Mouse (Mus musculus) forebrain, embryonic 15.5 days (tissue): ENCODE data around the gene Cd79b. TPM values are rescaled to one million over a fixed set of nuclear protein-coding genes. Genes with fewer than 3 reads are reported as not detected.

Experiments used
- ATAC-seq: fragments of 200-750 bp; cut with Nextera tagmentation; replicated peaks from 2 replicates; pipeline ENCODE4 v1.8.0; 2017; ENCODE audit warnings: mild to moderate bottlenecking, moderate TSS enrichment, moderate library complexity
- H3K27ac ChIP-seq: fragments of 300-500 bp; sonication (generic); replicated peaks from 2 replicates; pipeline ENCODE4 v1.5.1; 2015; ENCODE audit warnings: mild to moderate bottlenecking, inconsistent platforms
- H3K27me3 ChIP-seq: fragments of 300-500 bp; sonication (generic); 2 replicates; pipeline ENCODE4 v1.6.1; 2015; ENCODE audit warnings: inconsistent platforms
- H3K36me3 ChIP-seq: fragments of 300-500 bp; sonication (generic); 2 replicates; pipeline ENCODE4 v1.6.1; 2015; ENCODE audit warnings: mild to moderate bottlenecking, inconsistent platforms
- H3K4me1 ChIP-seq: fragments of 300-500 bp; sonication (generic); 2 replicates; pipeline ENCODE4 v1.6.1; 2015; ENCODE audit warnings: inconsistent platforms
- H3K4me2 ChIP-seq: fragments of 300-500 bp; sonication (generic); replicated peaks from 2 replicates; pipeline ENCODE4 v1.6.1; 2015; ENCODE audit warnings: mild to moderate bottlenecking, inconsistent platforms
- H3K4me3 ChIP-seq: fragments of 300-500 bp; sonication (generic); 2 replicates; pipeline ENCODE4 v1.5.1; 2015; ENCODE audit warnings: mild to moderate bottlenecking, inconsistent platforms
- H3K9ac ChIP-seq: fragments of 300-500 bp; sonication (generic); replicated peaks from 2 replicates; pipeline ENCODE4 v1.6.1; 2015; ENCODE audit warnings: mild to moderate bottlenecking, inconsistent platforms
- H3K9me3 ChIP-seq: fragments of 300-500 bp; sonication (generic); 2 replicates; pipeline ENCODE4 v1.6.1; 2016; ENCODE audit warnings: inconsistent platforms
- WGBS: fragments of 180-500 bp; shearing (Covaris S2); methylation state at CpG from one replicate; pipeline ENCODE4 v1.1.7; 2015; ENCODE audit warnings: mixed read lengths; 5-methylcytosine and 5-hydroxymethylcytosine counted together
- polyA plus RNA-seq: library from polyadenylated mRNA; unstranded; fragments of >200 nt; fragmentation: Nextera tagmentation; extraction: Ambion mirVana; gene quantifications from 2 replicates; pipeline ENCODE4 v1.2.1, GENCODE M21; 2015

Cd79b gene
- polyA plus RNA-seq, 1 experiment from 2014 or later = 0.56 TPM

GRCm38 (mm10) chr11:106338029-106338428 lies 23.5 kb upstream of the Cd79b start:
- Histone ChIP-seq H3K36me3 (no peaks in the 10 kb centered on the region), H3K4me3 (no peak overlapping the region), H3K27ac (no peak overlapping the region), H3K9ac (no peak overlapping the region), H3K27me3 (no peaks in the 10 kb centered on the region), H3K9me3 (no peaks in the 10 kb centered on the region), H3K4me1 (no peaks in the 10 kb centered on the region), H3K4me2 (no peak overlapping the region)
- WGBS = 70% methylated on average over 5 of the region's 5 CpGs
- ATAC-seq = no peak

DNA sequence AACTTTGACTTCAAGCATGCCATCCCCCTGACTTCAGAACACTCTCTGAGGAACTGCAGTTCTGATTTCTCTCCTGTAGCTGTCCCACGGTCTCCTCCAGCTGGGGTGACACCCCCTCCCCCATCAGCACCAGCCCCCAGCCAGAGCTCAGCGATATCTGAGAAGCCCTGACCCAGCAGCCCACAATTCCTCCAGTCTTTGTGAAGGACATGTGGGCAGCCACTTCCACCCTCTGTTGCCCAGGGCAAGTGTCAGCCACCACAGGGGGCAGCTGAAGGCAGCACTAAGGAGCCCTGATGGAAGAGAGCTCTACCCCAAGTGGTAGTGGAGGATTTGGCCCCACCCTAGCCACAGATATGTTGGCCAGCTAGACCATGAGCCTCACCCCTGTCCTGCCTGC lies 19.5 kb upstream of the Cd79b start:
- ATAC-seq = no peak
- no peak overlapping the region for H3K4me2 ChIP-seq
- H3K9me3 ChIP-seq = no peaks in the 10 kb centered on the region
- H3K27ac ChIP-seq = no peak overlapping the region
- no peak overlapping the region for H3K9ac ChIP-seq
- no peaks in the 10 kb centered on the region for H3K36me3 ChIP-seq
- no peaks in the 10 kb centered on the region for H3K4me1 ChIP-seq
- H3K27me3 ChIP-seq = no peaks in the 10 kb centered on the region
- no peak overlapping the region for H3K4me3 ChIP-seq
- WGBS = 19% methylated on average over 2 of the region's 2 CpGs

GRCm38 (mm10) chr11:106332458-106332857 lies 17.9 kb upstream of the Cd79b start:
- 46% methylated on average over 4 of the region's 4 CpGs for WGBS
- Histone ChIP-seq H3K27ac (no peak overlapping the region), H3K9me3 (no peaks in the 10 kb centered on the region), H3K4me3 (no peak overlapping the region), H3K36me3 (no peaks in the 10 kb centered on the region), H3K9ac (no peak overlapping the region), H3K27me3 (no peaks in the 10 kb centered on the region), H3K4me2 (no peak overlapping the region), H3K4me1 (no peaks in the 10 kb centered on the region)
- no peak for ATAC-seq

DNA sequence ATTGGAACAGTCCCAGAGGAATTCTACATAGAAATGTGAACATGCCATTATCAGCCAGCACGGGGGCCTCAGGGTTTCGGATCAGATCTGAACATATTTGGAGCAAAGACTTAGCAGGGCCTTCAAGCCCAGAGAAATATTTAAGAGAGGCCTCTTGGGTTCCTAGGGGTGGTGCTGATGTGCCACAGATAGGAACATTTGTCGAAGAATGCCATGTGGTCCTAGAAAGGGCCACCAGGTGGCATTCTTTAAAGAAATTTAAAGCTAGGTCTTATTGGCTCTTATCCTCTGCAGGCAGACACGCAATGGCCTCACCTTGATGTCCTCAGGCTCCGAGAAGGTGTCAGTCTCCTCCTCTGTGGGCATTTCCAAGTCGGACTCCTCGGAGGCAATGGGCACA lies 15.1 kb upstream of the Cd79b start:
- Histone ChIP-seq H3K4me2 (no peak overlapping the region), H3K27ac (no peak overlapping the region), H3K27me3 (no peaks in the 10 kb centered on the region), H3K9ac (no peak overlapping the region), H3K9me3 (no peaks in the 10 kb centered on the region), H3K36me3 (no peaks in the 10 kb centered on the region), H3K4me1 (no peaks in the 10 kb centered on the region), H3K4me3 (no peak overlapping the region)
- 80% methylated on average over 7 of the region's 7 CpGs for WGBS
- no peak for ATAC-seq

DNA sequence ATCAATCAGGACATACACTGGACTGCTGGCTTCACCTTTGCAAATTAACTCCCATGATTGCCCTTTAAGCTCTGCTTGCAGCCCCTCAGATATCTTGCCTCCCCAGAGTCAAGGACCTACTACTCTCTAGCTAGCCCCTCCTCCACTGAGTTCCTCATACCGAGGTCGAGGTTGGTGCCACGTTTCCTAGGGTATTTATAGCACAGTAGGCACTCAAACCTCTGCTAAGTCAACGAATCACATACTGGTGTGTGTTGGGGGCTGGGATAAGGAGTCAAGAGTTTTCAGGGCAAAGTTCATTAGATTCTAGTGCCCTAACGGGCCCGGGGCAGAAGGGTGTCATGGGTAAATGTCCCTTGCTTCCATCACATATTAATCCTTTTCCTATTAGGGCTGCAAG lies 14.6 kb upstream of the Cd79b start:
- Histone ChIP-seq H3K36me3 (no peaks in the 10 kb centered on the region), H3K27me3 (no peaks in the 10 kb centered on the region), H3K4me1 (no peaks in the 10 kb centered on the region), H3K9ac (no peak overlapping the region), H3K4me3 (no peak overlapping the region), H3K27ac (no peak overlapping the region), H3K9me3 (no peaks in the 10 kb centered on the region), H3K4me2 (no peak overlapping the region)
- WGBS = 73% methylated on average over 6 of the region's 6 CpGs
- no peak for ATAC-seq

GRCm38 (mm10) chr11:106328521-106328920 lies 14.0 kb upstream of the Cd79b start:
- Histone ChIP-seq H3K4me2 (no peak overlapping the region), H3K9ac (no peak overlapping the region), H3K9me3 (no peaks in the 10 kb centered on the region), H3K4me1 (no peaks in the 10 kb centered on the region), H3K36me3 (no peaks in the 10 kb centered on the region), H3K27me3 (no peaks in the 10 kb centered on the region), H3K27ac (no peak overlapping the region), H3K4me3 (no peak overlapping the region)
- no peak for ATAC-seq
- 73% methylated on average over 5 of the region's 5 CpGs for WGBS

GRCm38 (mm10) chr11:106326475-106326874 lies 11.9 kb upstream of the Cd79b start:
- ATAC-seq = no peak
- H3K4me3 ChIP-seq = no peak overlapping the region
- no peaks in the 10 kb centered on the region for H3K4me1 ChIP-seq
- no peaks in the 10 kb centered on the region for H3K27me3 ChIP-seq
- H3K9ac ChIP-seq = no peak overlapping the region
- H3K36me3 ChIP-seq = no peaks in the 10 kb centered on the region
- H3K27ac ChIP-seq = no peak overlapping the region
- H3K9me3 ChIP-seq = no peaks in the 10 kb centered on the region
- no peak overlapping the region for H3K4me2 ChIP-seq
- WGBS = 88% methylated on average over 8 of the region's 8 CpGs

DNA sequence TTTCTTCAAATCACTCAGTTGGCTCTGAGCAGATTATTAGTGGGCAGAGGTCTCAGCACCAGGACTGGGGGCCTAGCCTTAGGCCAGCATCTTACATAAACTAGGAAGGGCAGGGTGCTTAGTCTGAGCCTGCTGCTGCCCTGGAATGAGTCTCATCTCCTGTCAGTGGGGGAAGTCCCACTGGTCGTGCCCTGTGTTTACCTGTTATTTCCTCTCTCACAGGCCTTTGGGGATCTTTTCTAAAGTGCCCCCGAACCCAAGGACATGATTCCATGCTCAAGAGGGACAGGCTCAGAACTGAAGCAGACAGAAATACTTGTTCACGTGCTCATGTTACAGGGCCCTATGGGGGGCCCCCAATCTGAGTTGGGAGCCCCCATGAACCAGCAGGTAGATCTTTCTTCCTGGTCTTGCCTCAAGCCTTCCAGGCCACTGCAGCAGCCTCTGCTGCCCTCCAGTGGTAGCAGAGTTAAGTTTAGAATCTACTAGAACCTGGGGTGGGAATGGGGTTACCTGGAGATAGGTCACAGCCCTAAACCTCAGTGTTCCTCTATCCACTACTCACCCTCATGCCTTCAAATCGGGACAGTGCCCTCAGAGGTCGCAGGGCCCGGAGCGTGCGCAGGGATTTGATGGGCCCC lies 11.1 kb upstream of the Cd79b start:
- H3K4me1 ChIP-seq = no peaks in the 10 kb centered on the region
- 71% methylated on average over 8 of the region's 8 CpGs for WGBS
- no peak for ATAC-seq
- no peak overlapping the region for H3K9ac ChIP-seq
- no peaks in the 10 kb centered on the region for H3K27me3 ChIP-seq
- no peaks in the 10 kb centered on the region for H3K36me3 ChIP-seq
- H3K4me2 ChIP-seq = no peak overlapping the region
- no peak overlapping the region for H3K27ac ChIP-seq
- H3K9me3 ChIP-seq = no peaks in the 10 kb centered on the region
- no peak overlapping the region for H3K4me3 ChIP-seq

GRCm38 (mm10) chr11:106324858-106325257 lies 10.3 kb upstream of the Cd79b start:
- 72% methylated on average over 5 of the region's 5 CpGs for WGBS
- no peak overlapping the region for H3K9ac ChIP-seq

DNA sequence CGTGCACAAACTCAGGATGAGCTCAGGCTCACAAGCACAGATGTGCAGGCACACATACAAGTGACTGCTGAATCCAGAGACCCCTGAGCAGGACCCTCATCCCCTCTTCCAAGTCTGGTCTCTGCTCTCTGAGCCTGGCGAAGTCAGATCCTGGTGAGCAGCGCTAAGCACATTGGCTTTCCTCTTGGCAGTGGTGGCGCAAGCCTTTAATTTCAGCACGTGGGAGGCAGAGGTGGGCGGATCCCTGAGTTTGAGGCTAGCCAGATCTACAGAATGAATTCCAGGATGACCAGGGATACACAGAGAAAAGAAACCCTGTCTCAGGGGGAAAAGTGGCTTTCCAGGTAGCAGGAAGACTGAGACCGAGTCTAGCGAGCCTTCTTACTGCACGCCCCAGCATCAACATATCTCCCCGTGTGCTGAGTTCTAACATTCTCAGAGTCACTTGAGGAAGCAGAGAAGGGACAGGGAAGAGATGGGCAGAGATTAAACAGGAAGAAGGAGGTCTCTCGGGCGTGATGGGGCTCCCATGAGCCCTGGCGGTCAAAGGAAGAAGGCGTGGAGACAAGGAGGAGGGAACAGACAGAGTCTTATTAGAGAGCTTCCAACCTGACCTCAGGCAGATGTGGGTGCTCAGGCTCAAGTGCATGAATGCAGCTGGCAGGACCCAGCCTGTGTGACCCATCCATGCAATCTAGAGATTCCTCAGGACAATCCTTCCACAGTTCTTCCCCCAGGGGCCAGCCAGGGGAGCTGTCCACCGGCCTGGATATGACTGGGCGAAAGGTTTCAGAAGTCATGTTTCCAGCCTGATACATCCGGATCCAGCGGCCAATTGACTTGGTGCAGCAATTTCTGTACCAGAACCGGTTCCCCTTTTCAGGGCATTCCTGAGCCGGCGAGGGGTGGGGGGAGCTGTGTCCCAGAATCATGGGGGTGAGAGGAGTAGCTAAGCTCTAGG lies 4.1 kb upstream of the Cd79b start:
- Histone ChIP-seq H3K4me2 (no peak overlapping the region), H3K4me1 (no peaks in the 10 kb centered on the region), H3K9ac (no peak overlapping the region), H3K27ac (no peak overlapping the region), H3K36me3 (no peaks in the 10 kb centered on the region), H3K4me3 (no peak overlapping the region), H3K27me3 (no peaks in the 10 kb centered on the region), H3K9me3 (no peaks in the 10 kb centered on the region)
- no peak for ATAC-seq
- 82% methylated on average over 21 of the region's 21 CpGs for WGBS

More at GRCm38 (mm10) chr11:106324858-106325257, 10.3 kb upstream of the Cd79b start:
- Histone ChIP-seq H3K4me1 (no peaks in the 10 kb centered on the region), H3K27me3 (no peaks in the 10 kb centered on the region), H3K4me2 (no peak overlapping the region), H3K4me3 (no peak overlapping the region), H3K9me3 (no peaks in the 10 kb centered on the region), H3K36me3 (no peaks in the 10 kb centered on the region), H3K27ac (no peak overlapping the region)
- ATAC-seq = no peak

DNA sequence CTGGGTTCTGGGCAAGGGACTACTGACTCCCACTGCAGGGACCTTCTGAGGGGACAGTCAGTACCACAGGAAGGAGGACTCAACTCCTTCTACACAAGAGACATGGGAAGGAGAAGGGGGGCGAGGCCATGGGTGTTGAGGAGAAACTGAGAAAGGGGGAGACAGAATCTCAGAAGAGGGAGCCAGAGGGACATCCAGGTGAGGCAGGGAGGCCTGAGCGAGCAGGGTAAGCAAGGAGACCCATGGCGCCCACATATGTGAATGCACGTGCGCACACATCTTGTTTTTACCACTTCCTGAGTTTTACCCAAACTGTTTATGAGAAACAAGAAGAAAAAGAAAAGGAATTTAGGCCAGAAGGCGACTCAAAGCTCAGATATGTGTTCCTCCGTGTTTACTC lies 3.2 kb upstream of the Cd79b start:
- H3K9ac ChIP-seq = no peak overlapping the region
- no peaks in the 10 kb centered on the region for H3K9me3 ChIP-seq
- 85% methylated on average over 7 of the region's 7 CpGs for WGBS
- no peaks in the 10 kb centered on the region for H3K36me3 ChIP-seq
- H3K27me3 ChIP-seq = no peaks in the 10 kb centered on the region
- ATAC-seq = no peak
- no peak overlapping the region for H3K4me2 ChIP-seq
- no peak overlapping the region for H3K27ac ChIP-seq
- no peaks in the 10 kb centered on the region for H3K4me1 ChIP-seq
- H3K4me3 ChIP-seq = no peak overlapping the region

DNA sequence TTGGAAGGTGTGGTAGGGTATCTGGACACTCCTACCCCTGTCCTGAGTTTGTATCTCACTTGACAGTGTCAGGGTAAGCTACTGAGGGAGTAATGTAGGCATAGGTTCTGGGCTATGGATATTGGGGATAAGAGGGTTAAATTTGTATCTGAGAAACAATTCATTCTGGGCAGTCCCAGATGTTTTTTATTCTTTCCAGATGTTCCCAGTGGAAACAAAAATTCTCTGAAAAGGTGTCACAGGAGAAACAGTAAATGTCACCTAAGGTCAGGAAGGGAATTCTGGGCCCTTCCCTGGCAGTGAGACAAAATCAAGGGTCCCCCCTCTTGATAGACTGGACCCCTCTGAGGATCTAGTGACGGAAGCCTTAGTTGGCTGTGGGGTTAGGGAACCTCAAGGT lies 1.9 kb upstream of the Cd79b start:
- Histone ChIP-seq H3K36me3 (no peaks in the 10 kb centered on the region), H3K27ac (no peak overlapping the region), H3K4me3 (no peak overlapping the region), H3K27me3 (no peaks in the 10 kb centered on the region), H3K9ac (no peak overlapping the region), H3K4me1 (no peaks in the 10 kb centered on the region), H3K4me2 (no peak overlapping the region), H3K9me3 (no peaks in the 10 kb centered on the region)
- ATAC-seq = no peak
- 57% methylated on average over 1 of the region's 1 CpGs for WGBS
